Mouse (Mus musculus): ENCODE results near the gene Selenof.
"Not testable (repeated sequence)": the region's sequence is repeated elsewhere in the genome, so short reads cannot be mapped to it uniquely, and the experiment has no call there.

The Selenof gene

DNA sequence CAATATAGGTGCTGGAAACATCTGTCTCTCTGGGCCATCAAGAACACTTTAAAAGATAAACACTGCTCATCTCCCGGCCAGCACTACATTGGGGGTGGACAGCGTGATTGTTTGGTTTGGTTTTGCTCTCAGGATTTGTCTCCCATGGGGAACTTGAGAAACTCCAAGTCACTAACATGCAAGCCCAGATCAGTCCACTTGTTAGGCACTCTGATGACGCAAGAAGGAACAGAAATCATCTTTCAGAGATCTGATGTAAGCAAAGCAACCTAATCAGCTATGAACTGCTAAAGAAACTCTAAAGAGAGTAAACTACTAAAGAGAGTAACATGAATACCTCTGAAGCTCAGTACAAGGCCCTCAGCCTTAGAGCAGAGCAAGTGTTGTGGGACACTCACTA, 33.5 kb downstream of the Selenof start:
- no peak for DNase-seq (ENCODE audit: low read depth, low spot score)
- Histone ChIP-seq H3K27me3 (ENCODE audit: control insufficient read depth, insufficient read depth, low read length, poor library complexity, severe bottlenecking) (no peaks in the 10 kb centered on the region), H3K36me3 (ENCODE audit: control insufficient read depth, insufficient read depth, low read length, poor library complexity, severe bottlenecking) (no peaks in the 10 kb centered on the region; the same call in 1 of the 2 replicates)

DNA sequence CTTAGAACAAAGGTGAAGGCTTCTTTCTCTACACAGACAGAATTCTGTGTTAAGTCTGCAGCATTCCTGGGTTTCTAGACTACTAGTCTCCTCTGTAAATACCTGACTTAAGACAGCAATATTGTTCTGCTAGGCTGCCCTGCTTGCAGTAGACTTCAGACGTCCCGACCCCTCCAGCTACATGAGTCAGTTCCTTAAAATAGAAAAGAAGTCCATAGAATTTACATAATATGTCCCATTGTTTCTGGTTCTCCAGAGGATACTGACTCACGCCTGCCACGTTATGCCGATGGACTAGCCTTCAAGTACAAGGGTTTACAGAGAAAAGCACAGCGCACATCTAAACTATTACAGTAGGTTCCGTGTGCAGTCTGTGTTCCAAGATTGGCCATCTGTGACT, 34.1 kb downstream of the Selenof start:
- DNase-seq (ENCODE audit: low read depth, low spot score) = no peak
- Histone ChIP-seq H3K27me3 (ENCODE audit: control insufficient read depth, insufficient read depth, low read length, poor library complexity, severe bottlenecking) (no peaks in the 10 kb centered on the region), H3K36me3 (ENCODE audit: control insufficient read depth, insufficient read depth, low read length, poor library complexity, severe bottlenecking) (no peaks in the 10 kb centered on the region; the same call in 1 of the 2 replicates)

DNA sequence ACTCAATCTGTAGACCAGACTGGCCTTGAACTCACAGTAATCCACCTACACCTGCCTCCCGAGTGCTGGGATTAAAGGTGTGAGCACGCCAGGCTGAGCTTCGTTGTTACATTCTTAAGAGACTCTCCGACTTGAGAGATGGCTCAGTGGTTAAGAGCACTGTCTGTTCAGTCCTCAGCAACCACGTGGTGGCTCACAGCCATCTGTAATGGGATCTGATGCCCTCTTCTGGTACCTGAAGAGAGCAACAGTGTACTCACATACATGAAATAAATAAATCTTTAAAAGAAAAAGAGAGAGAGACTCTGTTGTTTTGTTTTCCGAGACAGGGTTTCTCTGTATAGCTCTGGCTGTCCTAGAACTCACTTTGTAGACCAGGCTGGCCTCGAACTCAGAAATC, 35.7 kb downstream of the Selenof start:
- DNase-seq (ENCODE audit: low read depth, low spot score) = peak; percentile 55
- H3K27me3 ChIP-seq (ENCODE audit: control insufficient read depth, insufficient read depth, low read length, poor library complexity, severe bottlenecking); H3K36me3 ChIP-seq (ENCODE audit: control insufficient read depth, insufficient read depth, low read length, poor library complexity, severe bottlenecking): not testable (repeated sequence)

DNA sequence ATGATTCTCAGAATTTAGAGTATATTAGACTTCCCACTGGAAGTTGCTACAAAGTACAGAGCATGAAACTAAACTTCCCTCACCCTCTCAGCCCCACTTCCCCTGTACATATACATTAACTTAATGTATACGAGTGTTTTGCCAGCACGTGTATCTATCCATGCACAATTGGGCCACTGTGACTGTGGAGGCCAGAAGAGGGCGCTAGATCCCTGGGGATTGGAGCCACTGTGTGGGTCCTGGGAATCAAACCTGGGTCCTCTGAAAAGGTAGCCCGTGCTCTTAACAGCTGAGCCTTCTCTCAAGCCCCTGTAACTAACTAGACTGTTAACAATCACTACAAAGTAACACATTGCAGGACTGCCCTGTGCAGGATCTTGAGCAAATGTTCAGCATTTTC, 36.3 kb downstream of the Selenof start:
- Histone ChIP-seq H3K36me3 (ENCODE audit: control insufficient read depth, insufficient read depth, low read length, poor library complexity, severe bottlenecking) (no peaks in the 10 kb centered on the region), H3K27me3 (ENCODE audit: control insufficient read depth, insufficient read depth, low read length, poor library complexity, severe bottlenecking) (no peaks in the 10 kb centered on the region)
- peak; percentile 18 for DNase-seq (ENCODE audit: low read depth, low spot score)

DNA sequence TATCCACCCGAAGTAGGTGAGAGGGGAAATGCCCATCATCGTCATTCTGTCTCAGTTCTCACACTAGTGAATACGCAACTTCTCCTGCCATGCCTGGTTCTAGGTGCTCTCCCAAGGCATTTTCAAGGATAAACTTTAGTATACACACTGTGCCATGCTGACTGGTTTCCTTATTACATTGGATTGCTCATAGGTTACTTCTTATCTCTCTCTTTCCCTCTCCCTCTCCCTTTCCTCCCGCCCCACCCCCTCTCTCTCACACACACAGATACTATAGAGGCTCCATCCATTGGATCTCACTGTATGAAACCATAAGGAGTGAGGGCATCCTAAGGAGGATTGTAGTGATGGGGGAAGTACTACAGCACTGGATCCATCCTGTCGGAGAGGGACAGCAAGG, 38.0 kb downstream of the Selenof start:
- Histone ChIP-seq H3K27me3 (ENCODE audit: control insufficient read depth, insufficient read depth, low read length, poor library complexity, severe bottlenecking) (no peaks in the 10 kb centered on the region), H3K36me3 (ENCODE audit: control insufficient read depth, insufficient read depth, low read length, poor library complexity, severe bottlenecking) (no peaks in the 10 kb centered on the region)
- no peak for DNase-seq (ENCODE audit: low read depth, low spot score)

DNA sequence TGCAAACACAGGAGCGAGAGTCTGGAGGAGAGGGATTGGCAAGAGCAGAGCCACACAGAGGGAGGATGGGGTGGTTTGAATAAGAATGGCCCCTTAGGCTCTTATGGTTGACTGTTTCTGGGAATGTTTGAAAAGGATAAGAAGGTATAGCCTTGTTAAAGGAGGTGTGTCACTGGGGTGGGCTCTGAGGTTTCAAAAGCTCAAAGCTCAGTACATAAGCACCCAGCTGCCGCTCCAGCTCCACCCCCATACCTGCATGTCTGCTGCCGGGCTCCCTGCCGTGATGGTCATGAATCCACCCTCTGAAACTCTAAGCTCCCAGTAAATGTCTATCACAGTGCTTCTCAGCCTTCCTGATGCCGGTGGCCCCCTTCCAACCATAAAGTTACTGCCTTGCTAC, 40.7 kb downstream of the Selenof start:
- H3K27me3 ChIP-seq (ENCODE audit: control insufficient read depth, insufficient read depth, low read length, poor library complexity, severe bottlenecking) = no peaks in the 10 kb centered on the region
- no peaks in the 10 kb centered on the region for H3K36me3 ChIP-seq (ENCODE audit: control insufficient read depth, insufficient read depth, low read length, poor library complexity, severe bottlenecking)
- no peak for DNase-seq (ENCODE audit: low read depth, low spot score)

DNA sequence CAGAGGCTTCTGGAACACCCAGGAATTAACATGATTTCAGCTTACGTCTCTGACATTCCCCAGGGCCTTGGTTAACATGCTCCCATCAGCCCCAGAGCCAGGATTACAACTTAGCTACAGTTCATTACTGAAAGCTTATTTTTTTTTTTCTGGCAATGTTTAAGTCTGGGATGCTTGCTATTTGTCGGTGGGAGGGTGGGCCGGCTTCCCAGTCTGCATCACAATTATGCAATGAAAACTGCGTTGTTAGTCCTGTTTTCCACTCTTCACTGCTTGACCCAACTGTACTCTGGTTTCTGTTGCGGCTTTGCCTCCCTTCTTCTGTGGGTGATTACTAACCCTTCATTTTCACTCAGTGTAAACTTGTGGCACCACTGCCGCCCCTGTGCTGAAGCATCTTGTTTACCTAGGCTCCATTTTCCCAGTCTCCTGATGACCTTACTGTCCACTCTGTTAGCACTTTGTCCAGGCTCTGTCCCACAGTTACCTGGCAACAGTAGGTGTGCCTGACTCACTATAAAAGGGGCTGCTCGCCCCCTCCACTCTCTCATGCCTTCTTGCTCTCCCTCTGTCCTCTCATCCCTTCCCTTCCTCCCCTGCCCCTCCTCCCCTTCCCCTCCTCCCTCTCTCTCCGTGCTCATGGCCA, 41.6 kb downstream of the Selenof start:
- Histone ChIP-seq H3K27me3 (ENCODE audit: control insufficient read depth, insufficient read depth, low read length, poor library complexity, severe bottlenecking) (no peaks in the 10 kb centered on the region), H3K36me3 (ENCODE audit: control insufficient read depth, insufficient read depth, low read length, poor library complexity, severe bottlenecking) (no peaks in the 10 kb centered on the region)
- no peak for DNase-seq (ENCODE audit: low read depth, low spot score)

DNA sequence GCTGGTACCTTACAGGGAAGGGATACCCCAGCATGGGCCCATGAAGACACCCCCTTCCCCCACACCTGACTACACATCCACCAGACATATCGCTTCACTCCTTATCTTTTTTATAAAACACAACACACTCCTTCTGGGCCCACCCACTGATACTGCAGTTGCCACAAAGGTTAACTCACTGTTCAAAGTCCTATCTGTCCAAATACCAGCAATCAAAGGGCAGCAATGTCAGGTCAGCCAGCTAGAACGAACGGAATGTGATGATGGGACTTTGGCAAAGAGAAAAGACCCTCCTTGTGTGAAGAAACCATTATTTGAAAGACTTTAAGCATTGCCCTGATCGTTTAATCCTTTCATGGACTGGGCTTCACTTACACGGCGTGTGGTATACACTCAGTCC, 42.3 kb downstream of the Selenof start:
- Histone ChIP-seq H3K36me3 (ENCODE audit: control insufficient read depth, insufficient read depth, low read length, poor library complexity, severe bottlenecking) (no peaks in the 10 kb centered on the region), H3K27me3 (ENCODE audit: control insufficient read depth, insufficient read depth, low read length, poor library complexity, severe bottlenecking) (no peaks in the 10 kb centered on the region)
- no peak for DNase-seq (ENCODE audit: low read depth, low spot score)

DNA sequence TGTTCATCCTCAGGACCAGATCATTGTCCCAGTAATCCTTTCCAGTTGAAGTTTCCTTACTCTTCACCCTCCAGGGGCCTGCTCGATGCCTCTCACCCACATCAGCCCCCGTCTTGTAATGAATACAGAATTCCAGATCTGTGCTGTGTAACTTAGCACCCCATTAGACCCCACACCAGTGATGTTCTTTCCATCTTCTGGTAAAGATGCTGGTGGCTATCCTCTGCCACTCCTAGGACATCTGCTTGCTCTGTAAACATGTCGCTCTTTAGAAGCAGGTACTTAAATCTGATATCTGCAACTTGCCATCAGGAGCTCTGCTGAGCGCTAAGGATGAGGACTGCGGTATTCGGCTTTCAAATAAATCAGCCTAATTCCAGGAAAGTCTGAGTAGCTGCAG, 44.2 kb downstream of the Selenof start:
- no peak for DNase-seq (ENCODE audit: low read depth, low spot score)
- H3K36me3 ChIP-seq (ENCODE audit: control insufficient read depth, insufficient read depth, low read length, poor library complexity, severe bottlenecking) = no peaks in the 10 kb centered on the region
- no peaks in the 10 kb centered on the region for H3K27me3 ChIP-seq (ENCODE audit: control insufficient read depth, insufficient read depth, low read length, poor library complexity, severe bottlenecking)

DNA sequence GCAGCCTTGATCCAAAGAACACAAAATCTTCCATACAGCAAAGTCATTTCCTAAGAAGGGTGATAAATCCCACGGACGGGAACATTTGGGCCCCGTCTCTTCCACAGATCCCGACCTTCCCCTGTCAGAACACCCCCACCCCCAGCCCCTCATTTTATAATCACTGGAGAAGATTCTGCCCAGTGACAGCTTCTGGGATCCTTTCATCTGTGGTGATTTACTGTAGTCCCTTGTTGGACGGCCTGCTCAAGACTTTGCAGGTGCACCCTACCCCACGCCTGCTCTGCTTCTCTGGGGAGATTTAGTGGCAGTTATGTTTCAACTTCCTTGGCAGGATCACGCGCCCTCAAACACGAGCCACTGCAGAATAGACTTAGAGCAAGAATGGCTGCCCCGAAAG, 44.6 kb downstream of the Selenof start:
- Histone ChIP-seq H3K27me3 (ENCODE audit: control insufficient read depth, insufficient read depth, low read length, poor library complexity, severe bottlenecking) (no peaks in the 10 kb centered on the region), H3K36me3 (ENCODE audit: control insufficient read depth, insufficient read depth, low read length, poor library complexity, severe bottlenecking) (no peaks in the 10 kb centered on the region)
- no peak for DNase-seq (ENCODE audit: low read depth, low spot score)

DNA sequence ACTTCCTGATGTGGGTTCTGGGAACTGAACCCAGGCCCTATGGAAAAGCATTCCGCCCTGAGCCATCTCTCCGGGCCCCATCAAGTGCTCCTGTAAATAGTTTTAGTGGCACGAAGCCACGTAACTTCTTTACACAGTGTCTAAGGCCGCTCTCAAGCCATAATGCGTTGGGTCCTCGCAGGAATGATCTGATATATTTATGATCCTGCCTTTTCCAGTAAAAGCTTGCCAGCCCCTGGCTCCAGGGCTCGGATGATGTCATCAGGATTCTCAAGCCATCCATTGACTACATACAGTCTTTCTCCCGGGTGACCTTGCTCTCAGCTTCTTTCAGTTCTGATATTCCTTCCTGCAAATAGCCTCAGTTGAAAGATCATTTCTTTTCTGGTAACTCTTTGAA, 45.4 kb downstream of the Selenof start:
- Histone ChIP-seq H3K27me3 (ENCODE audit: control insufficient read depth, insufficient read depth, low read length, poor library complexity, severe bottlenecking) (no peaks in the 10 kb centered on the region), H3K36me3 (ENCODE audit: control insufficient read depth, insufficient read depth, low read length, poor library complexity, severe bottlenecking) (no peaks in the 10 kb centered on the region)
- DNase-seq (ENCODE audit: low read depth, low spot score) = no peak

DNA sequence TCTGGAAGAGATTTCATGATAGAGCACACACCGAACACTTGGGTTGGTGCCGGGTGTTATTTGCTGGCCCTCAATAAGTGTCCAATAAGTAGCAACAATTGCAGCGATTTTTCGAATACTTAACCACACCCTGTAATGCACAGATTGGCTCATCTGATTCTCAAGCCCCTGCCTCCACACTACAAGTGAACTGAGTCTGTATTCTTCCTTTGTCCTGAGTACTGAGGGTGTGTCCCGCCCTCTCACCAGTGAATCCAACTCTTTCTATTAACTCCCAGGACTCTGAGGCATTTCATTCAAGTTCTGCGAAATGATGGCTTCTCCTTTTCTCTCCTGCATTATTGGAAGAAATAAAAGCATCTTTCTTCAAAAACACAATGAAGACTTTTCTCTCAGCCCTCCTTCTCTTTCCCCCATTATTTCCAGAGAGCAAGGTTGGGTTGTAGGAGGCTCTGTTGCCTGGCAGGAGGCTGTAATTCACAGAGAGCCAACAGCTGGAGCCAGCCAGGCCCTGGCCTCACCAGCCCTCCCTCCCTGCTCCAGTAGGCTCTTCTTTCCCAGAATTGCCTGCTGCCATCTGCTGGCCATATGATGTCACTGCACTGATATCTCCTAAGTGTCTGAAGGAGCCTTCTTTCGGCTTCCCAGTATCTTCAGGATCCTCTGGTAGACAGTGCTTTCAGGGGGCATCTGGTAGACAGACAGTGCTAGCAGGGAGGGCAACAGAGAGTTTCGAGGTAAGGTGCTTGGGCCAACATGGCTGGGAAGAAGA, 46.7 kb downstream of the Selenof start:
- H3K36me3 ChIP-seq (ENCODE audit: control insufficient read depth, insufficient read depth, low read length, poor library complexity, severe bottlenecking) = no peaks in the 10 kb centered on the region
- peak; percentile 76 for DNase-seq (ENCODE audit: low read depth, low spot score)

DNA sequence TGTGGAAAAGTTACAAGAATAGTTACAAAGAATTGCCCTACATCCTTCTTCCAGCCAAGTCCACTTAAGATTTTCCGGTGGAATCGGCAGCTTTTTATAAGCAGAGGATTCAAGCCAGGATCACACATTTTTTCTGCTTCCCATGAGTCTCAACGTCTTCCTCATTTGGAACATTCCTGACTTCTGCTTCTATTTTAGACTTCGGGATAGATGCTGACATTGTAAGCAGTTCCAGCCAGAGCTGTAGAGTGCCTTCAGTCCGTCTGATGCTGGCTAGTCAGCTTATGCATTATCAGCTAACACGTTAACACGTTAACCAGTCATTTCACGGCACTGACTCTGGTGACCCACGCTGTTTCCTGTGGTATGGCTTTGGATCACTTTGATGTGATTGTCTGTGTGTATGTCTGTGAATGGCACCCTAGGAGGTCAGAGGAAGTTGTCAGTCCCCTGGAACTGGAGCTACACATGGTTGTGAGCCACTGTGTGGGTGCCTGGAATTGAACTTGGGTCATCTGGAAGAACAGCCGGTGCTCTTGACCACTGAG, 47.6 kb downstream of the Selenof start:
- no peaks in the 10 kb centered on the region for H3K36me3 ChIP-seq (ENCODE audit: control insufficient read depth, insufficient read depth, low read length, poor library complexity, severe bottlenecking)
- H3K27me3 ChIP-seq (ENCODE audit: control insufficient read depth, insufficient read depth, low read length, poor library complexity, severe bottlenecking) = no peaks in the 10 kb centered on the region
- DNase-seq (ENCODE audit: low read depth, low spot score) = no peak

More for the DNA sequence above, 46.7 kb downstream of the Selenof start:
- H3K27me3 ChIP-seq (ENCODE audit: control insufficient read depth, insufficient read depth, low read length, poor library complexity, severe bottlenecking) = no peaks in the 10 kb centered on the region

DNA sequence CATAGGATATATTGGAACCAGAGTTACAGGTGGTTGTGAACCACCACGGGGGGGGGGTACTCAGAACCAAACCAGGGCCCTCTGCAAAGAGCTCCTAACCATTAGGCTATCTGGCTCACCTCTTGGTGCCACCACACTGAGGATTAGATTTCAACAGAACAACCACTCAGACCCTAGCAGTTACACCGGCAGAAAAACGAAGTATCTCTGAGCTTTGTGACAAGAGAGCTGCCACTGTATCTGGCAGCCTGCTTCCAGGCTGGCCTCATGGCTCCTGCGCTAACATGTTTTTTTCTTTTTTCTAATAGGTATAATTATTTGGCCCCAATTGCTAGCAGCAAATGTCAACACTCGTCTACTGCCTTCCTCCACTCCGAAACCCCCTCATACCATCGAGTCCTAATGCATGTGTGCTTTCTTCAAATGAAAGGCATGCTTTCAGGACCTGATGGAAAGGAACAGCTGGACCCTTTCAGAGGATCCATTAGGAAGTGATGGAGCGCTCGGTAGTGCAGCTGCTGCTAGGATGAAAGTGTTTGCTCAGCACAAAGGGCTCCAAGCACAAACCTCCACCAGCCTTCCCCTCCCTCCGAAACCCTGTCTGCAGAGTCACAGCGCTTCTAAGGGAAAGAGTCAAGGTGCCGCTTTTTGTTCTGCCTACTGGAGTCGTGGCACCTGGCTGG, 53.0 kb downstream of the Selenof start:
- no peaks in the 10 kb centered on the region for H3K36me3 ChIP-seq (ENCODE audit: control insufficient read depth, insufficient read depth, low read length, poor library complexity, severe bottlenecking)
- no peaks in the 10 kb centered on the region for H3K27me3 ChIP-seq (ENCODE audit: control insufficient read depth, insufficient read depth, low read length, poor library complexity, severe bottlenecking)
- no peak for DNase-seq (ENCODE audit: low read depth, low spot score)

DNA sequence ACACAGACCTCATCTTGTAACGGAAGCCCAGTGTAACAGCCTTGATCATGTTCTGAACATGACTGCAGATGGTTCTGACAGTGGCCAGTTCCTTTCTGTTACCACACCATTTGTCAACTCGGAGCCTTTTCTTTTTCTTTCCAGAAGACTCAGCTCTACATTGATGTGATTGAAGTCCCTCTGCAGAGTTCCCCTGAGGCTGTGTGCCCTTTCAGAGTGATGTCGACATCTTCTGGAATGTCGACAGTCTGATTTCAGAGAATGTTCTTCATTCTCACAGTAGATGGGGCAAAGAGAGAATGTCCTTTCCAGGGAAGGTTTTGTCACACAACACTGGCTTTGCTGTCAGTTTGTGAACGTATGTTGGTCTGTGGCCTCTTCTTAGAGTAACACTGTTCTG, 55.6 kb downstream of the Selenof start:
- DNase-seq (ENCODE audit: low read depth, low spot score) = no peak
- Histone ChIP-seq H3K27me3 (ENCODE audit: control insufficient read depth, insufficient read depth, low read length, poor library complexity, severe bottlenecking) (no peaks in the 10 kb centered on the region), H3K36me3 (ENCODE audit: control insufficient read depth, insufficient read depth, low read length, poor library complexity, severe bottlenecking) (no peaks in the 10 kb centered on the region)
